Comparison of ENCODE assay signal across 9 mouse cellular contexts in genomic region chr11:105936200-105936599, GRCm38 (mm10). TPM values are rescaled to one million over a fixed set of nuclear protein-coding genes. Genes with fewer than 3 reads are reported as not detected.
DNase-seq lines count a peak whose midpoint lies in the region; ATAC-seq lines count a peak whose summit lies in the region.
"Had no signal": no experiment of that assay in that cellular context is flagged by ENCODE, and none has a peak within 500 bp of the region (broad histone marks: within the 10 kb centered on the region; RNA-seq: fewer than 3 reads in every experiment).

No protein-coding gene starts in this region.

- no peak overlapping the region for H3K27ac ChIP-seq in heart, embryonic 12.5 days (ENCODE audit: poor library complexity, severe bottlenecking)
- H3K27ac ChIP-seq: liver, embryonic 14.5 days had no signal

- H3K9ac ChIP-seq in heart, embryonic 12.5 days: no peak overlapping the region
- H3K9ac ChIP-seq: liver, embryonic 14.5 days had no signal

- H3K4me3 ChIP-seq in heart, embryonic 12.5 days: no peak overlapping the region

- no peaks in the 10 kb centered on the region for H3K4me1 ChIP-seq in heart, embryonic 12.5 days (replicated peaks)

- no peak overlapping the region for H3K4me2 ChIP-seq in heart, embryonic 12.5 days

- DNase-seq in heart, adult 18-20 months: peak; percentile 90 to 95
- peak; percentile 67 for DNase-seq in 3T3-L1 (ENCODE audit: low read depth, low spot score)
- DNase-seq in cerebellum, adult 9-10 months: peak; percentile 25
- peak; percentile 47 for DNase-seq in kidney, postnatal 10 days
- no peak for DNase-seq in natural killer cell, adult 2 months (ENCODE audit: low spot score in 2 of 2)
- no peak for DNase-seq in embryo, embryonic 11 days

- 78% methylated on average over 6 of the region's 6 CpGs for WGBS in heart, embryonic 12.5 days

- H3K36me3 ChIP-seq in heart, embryonic 12.5 days: no peaks in the 10 kb centered on the region

- ATAC-seq in heart, embryonic 12.5 days (ENCODE audit: insufficient number of reproducible peaks, low FRiP score): no peak
- ATAC-seq in CD4-positive, CD25-positive, alpha-beta regulatory T cell, adult 4 months: no peak

- H3K9me3 ChIP-seq in heart, embryonic 12.5 days (replicated peaks): no peaks in the 10 kb centered on the region

- H3K27me3 ChIP-seq in heart, embryonic 12.5 days (replicated peaks): peaks cover 66% of the 10 kb centered on the region

RNA-seq across cellular contexts. Expression of gene Cyb561, which starts 16.9 kb away (rescaled TPM):
- total RNA-seq in heart, adult 18-20 months (2021): 1 to 10 TPM; 6.9 to 9.0 TPM
- polyA plus RNA-seq in heart, embryonic 12.5 days (2016; fragmentation: Nextera tagmentation; extraction: Ambion mirVana): 4.1 and 5.5 TPM in 2 replicates
- polyA plus RNA-seq in CD4-positive, CD25-positive, alpha-beta regulatory T cell, adult 4 months (2017; shearing (Covaris generic)): 1 to 10 TPM in 1 of 2 experiments, under 1 TPM in 1; 0.48 to 1.7 TPM

RNA-seq across cellular contexts. Expression of gene Ace, which starts 31.5 kb away (rescaled TPM):
- total RNA-seq in heart, adult 18-20 months (2021): 10 to 100 TPM; 22.2 to 25.1 TPM
- 1.00 and 1.3 TPM in 2 replicates for polyA plus RNA-seq in heart, embryonic 12.5 days (2016; fragmentation: Nextera tagmentation; extraction: Ambion mirVana)
- polyA plus RNA-seq in CD4-positive, CD25-positive, alpha-beta regulatory T cell, adult 4 months (2017; shearing (Covaris generic)): not detected

RNA-seq across cellular contexts. Expression of gene Ace3, which starts 58.3 kb away (rescaled TPM):
- total RNA-seq in heart, adult 18-20 months (2021): not detected
- not detected in 2 replicates for polyA plus RNA-seq in heart, embryonic 12.5 days (2016; fragmentation: Nextera tagmentation; extraction: Ambion mirVana)
- not detected for polyA plus RNA-seq in CD4-positive, CD25-positive, alpha-beta regulatory T cell, adult 4 months (2017; shearing (Covaris generic))
- polyA plus RNA-seq: liver, embryonic 14.5 days had no signal

Comparison
In these comparisons a context has a peak if more than half of its experiments do, and no peak if none do; other contexts are left out.
1. DNase-seq: peak in heart, adult 18-20 months (2 of 2), 3T3-L1 (single experiment), cerebellum, adult 9-10 months (single experiment) and kidney, postnatal 10 days (single experiment); none in natural killer cell, adult 2 months (0 of 2) and embryo, embryonic 11 days (single experiment).